Mouse (Mus musculus): ENCODE data around the gene Ubash3b. TPM values are rescaled to one million over a fixed set of nuclear protein-coding genes. Genes with fewer than 3 reads are reported as not detected.

The Ubash3b gene
- total RNA-seq, 2 experiments from 2014 or later: 2.2 to 3.3 TPM

- no peak for DNase-seq
Measured at GRCm38 (mm10) chr9:41051080-41051932, 110.2 kb downstream of the Ubash3b start.

GRCm38 (mm10) chr9:41050331-41051079, 111.0 kb downstream of the Ubash3b start:
- DNase-seq: no peak

GRCm38 (mm10) chr9:41049282-41049681, 112.2 kb downstream of the Ubash3b start:
- no peak for DNase-seq

- no peak for DNase-seq
Measured at GRCm38 (mm10) chr9:41048820-41049219, 112.7 kb downstream of the Ubash3b start.

- DNase-seq: no peak
Measured at GRCm38 (mm10) chr9:41048216-41048615, 113.3 kb downstream of the Ubash3b start.

GRCm38 (mm10) chr9:41047654-41048053, 113.8 kb downstream of the Ubash3b start:
- DNase-seq: no peak

- DNase-seq: peak; percentile 87
Measured at GRCm38 (mm10) chr9:41044626-41045025, 116.9 kb downstream of the Ubash3b start.

GRCm38 (mm10) chr9:41043641-41044040, 117.9 kb downstream of the Ubash3b start:
- no peak for DNase-seq

GRCm38 (mm10) chr9:41041404-41041803, 120.1 kb downstream of the Ubash3b start:
- DNase-seq: no peak

GRCm38 (mm10) chr9:41038150-41038664, 123.3 kb downstream of the Ubash3b start:
- DNase-seq: no peak

- no peak for DNase-seq
Measured at GRCm38 (mm10) chr9:41031590-41032489, 129.7 kb downstream of the Ubash3b start.

- DNase-seq: no peak
Measured at GRCm38 (mm10) chr9:41029827-41030226, 131.7 kb downstream of the Ubash3b start.

GRCm38 (mm10) chr9:41028470-41028869, 133.0 kb downstream of the Ubash3b start:
- DNase-seq: peak; percentile 50

GRCm38 (mm10) chr9:41021690-41022089, 139.8 kb downstream of the Ubash3b start:
- DNase-seq: no peak

GRCm38 (mm10) chr9:41020486-41020885, 141.0 kb downstream of the Ubash3b start:
- DNase-seq: no peak

- no peak for DNase-seq
Measured at GRCm38 (mm10) chr9:41014512-41014911, 147.0 kb downstream of the Ubash3b start.

GRCm38 (mm10) chr9:41012456-41012855, 149.0 kb downstream of the Ubash3b start:
- DNase-seq: no peak

GRCm38 (mm10) chr9:41011512-41012436, 149.7 kb downstream of the Ubash3b start:
- no peak for DNase-seq

GRCm38 (mm10) chr9:41007785-41008184, 153.7 kb downstream of the Ubash3b start:
- no peak for DNase-seq

GRCm38 (mm10) chr9:41004415-41004814, 157.1 kb downstream of the Ubash3b start, which contains the start of gene Crtam:
TSS of gene Crtam (minus strand) at chr9:41004628.
- no peak for DNase-seq
